Mouse (Mus musculus) limb, embryonic 12.5 days (tissue): ENCODE data around the gene Ampd2. TPM values are rescaled to one million over a fixed set of nuclear protein-coding genes. Genes with fewer than 3 reads are reported as not detected.

Experiments used
- ATAC-seq: fragments of 200-750 bp; cut with Nextera tagmentation; 2 replicates; pipeline ENCODE4 v1.8.0; 2017; ENCODE audit warnings: low read depth, moderate TSS enrichment; ENCODE audit not compliant: insufficient number of reproducible peaks, insufficient read depth, low FRiP score, low TSS enrichment
- H3K27ac ChIP-seq: fragments of 300-500 bp; sonication (generic); 2 replicates; pipeline ENCODE4 v1.5.1; 2016; ENCODE audit warnings: mild to moderate bottlenecking, moderate library complexity
- H3K27me3 ChIP-seq: fragments of 300-500 bp; sonication (generic); 2 replicates; pipeline ENCODE4 v1.6.1; 2016; ENCODE audit warnings: mild to moderate bottlenecking, moderate library complexity
- H3K36me3 ChIP-seq: fragments of 300-500 bp; sonication (generic); 2 replicates; pipeline ENCODE4 v1.6.1; 2016; ENCODE audit warnings: mild to moderate bottlenecking, moderate library complexity
- H3K4me1 ChIP-seq: fragments of 300-500 bp; sonication (generic); replicated peaks from 2 replicates; pipeline ENCODE4 v1.6.1; 2016
- H3K4me2 ChIP-seq: fragments of 300-500 bp; sonication (generic); 2 replicates; pipeline ENCODE4 v1.6.1; 2016; ENCODE audit warnings: mild to moderate bottlenecking, moderate library complexity
- H3K4me3 ChIP-seq: fragments of 300-500 bp; sonication (generic); replicated peaks from 2 replicates; pipeline ENCODE4 v1.5.1; 2016; ENCODE audit warnings: mild to moderate bottlenecking
- H3K9ac ChIP-seq: fragments of 300-500 bp; sonication (generic); replicated peaks from 2 replicates; pipeline ENCODE4 v1.6.1; 2016; ENCODE audit warnings: mild to moderate bottlenecking, moderate library complexity
- H3K9me3 ChIP-seq: fragments of 300-500 bp; sonication (generic); 2 replicates; pipeline ENCODE4 v1.6.1; 2016; ENCODE audit warnings: mild to moderate bottlenecking, moderate library complexity
- WGBS: fragments of 180-500 bp; shearing (Covaris S2); methylation state at CpG from one replicate; pipeline ENCODE4 v1.1.7; 2016; 5-methylcytosine and 5-hydroxymethylcytosine counted together
- polyA plus RNA-seq: library from polyadenylated mRNA; unstranded; fragments of >200 nt; fragmentation: Nextera tagmentation; extraction: Ambion mirVana; gene quantifications from 2 replicates; pipeline ENCODE4 v1.2.1, GENCODE M21; 2016

Gene Ampd2
- polyA plus RNA-seq, 1 experiment from 2014 or later = 51.7 TPM

DNA sequence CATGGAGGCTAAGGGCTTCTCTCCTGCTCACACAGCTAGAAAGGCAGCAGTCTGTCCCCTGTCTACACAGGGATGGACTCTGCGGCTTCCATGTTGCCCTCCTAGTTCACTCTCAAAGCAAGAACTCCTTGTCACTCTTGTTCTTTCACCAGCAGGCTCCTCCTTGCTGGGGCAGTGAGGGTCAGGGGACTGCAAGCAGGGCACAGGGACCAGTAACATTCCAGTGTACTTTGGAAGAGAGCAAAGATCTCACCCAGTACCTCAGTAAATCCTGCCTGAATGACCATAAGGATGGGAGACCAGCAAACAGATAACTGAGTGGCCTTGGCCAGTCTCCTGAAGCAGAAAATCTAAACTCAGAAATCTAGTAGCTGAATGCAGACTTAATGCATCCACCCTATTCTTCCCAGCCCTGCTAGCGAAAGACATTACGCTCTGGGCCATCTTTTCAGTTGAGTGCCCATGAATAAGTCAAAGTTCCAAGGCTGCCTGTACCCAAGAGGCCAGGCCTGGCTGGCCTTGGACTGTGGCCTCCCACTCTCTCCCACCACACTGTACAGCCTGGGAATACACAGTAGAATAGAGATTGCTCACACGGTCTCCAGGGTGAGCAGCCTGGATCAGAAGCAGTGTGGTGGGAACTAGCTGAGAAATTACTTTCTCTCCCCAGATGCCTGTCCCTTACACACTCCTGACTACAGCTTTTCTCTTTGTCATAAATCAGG, 57.6 kb downstream of the Ampd2 start:
- Histone ChIP-seq H3K9me3 (no peaks in the 10 kb centered on the region), H3K9ac (no peak overlapping the region), H3K36me3 (no peaks in the 10 kb centered on the region), H3K27ac (no peak overlapping the region), H3K4me1 (no peaks in the 10 kb centered on the region), H3K27me3 (no peaks in the 10 kb centered on the region), H3K4me2 (no peak overlapping the region), H3K4me3 (no peak overlapping the region)
- ATAC-seq = no peak
- WGBS = 86% methylated on average over 4 of the region's 4 CpGs

DNA sequence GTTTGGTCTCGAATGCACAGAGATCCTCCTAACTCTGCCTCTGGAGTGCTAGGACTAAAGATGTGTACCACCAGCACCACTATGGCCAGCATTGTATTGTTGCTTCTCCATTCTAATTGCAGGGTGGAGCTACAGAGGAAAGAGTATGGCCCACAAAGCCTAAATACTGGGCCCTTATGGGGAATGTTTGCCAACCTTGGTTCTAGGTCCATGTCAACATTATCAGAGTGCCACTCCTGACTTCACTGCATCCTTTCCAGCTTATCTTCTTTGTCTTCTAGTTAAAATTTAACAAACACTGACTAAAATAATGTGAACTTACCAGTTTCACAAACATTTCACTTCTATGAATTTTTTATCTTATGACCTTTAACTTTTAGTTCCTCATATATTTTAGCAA, 59.9 kb downstream of the Ampd2 start:
- no peak overlapping the region for H3K27ac ChIP-seq
- no peaks in the 10 kb centered on the region for H3K27me3 ChIP-seq
- WGBS = 81% methylated on average over 1 of the region's 1 CpGs
- no peak overlapping the region for H3K9ac ChIP-seq
- no peak for ATAC-seq
- no peaks in the 10 kb centered on the region for H3K36me3 ChIP-seq
- no peaks in the 10 kb centered on the region for H3K4me1 ChIP-seq
- H3K4me3 ChIP-seq = no peak overlapping the region
- H3K4me2 ChIP-seq = no peak overlapping the region
- no peaks in the 10 kb centered on the region for H3K9me3 ChIP-seq

DNA sequence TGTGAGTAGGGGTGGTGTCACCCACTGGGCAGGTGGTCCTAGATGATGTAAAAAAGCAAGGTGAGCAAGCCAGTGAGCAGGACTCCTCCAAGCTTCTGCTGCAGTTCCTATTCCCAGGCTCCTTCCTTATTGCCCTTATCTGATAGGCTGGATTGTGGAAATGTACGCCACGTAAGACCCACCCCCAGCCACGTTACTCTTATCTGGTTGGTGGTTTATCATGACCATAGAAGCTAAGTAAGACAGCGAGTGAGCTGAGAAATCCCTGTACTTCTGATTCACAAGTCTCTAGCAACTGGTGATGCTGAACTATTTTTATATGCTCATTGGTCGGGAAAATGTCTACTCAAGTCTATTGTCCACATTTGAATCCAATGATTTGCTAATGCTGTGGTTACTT, 60.4 kb downstream of the Ampd2 start:
- ATAC-seq = no peak
- Histone ChIP-seq H3K4me3 (no peak overlapping the region), H3K4me1 (no peaks in the 10 kb centered on the region)

DNA sequence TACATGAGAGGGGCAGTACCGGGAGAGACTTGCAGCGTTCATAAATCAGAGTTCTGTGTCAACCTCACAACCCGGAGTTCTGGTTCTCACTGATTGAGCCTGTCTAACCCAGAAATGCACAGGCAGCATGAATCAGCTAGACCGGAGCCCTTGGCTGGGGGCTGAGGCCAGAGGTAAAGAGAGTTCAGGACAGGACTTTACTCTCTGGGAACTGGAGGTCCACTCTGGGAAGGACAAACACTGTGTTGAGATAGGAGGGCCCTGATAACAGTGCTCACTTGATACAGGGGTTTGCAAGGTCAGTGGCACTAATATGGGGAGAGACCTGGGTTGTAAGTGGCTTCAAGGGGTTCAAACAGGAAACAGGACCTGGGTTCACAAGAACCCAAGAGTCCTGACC, 61.1 kb downstream of the Ampd2 start:
- Histone ChIP-seq H3K9me3 (no peaks in the 10 kb centered on the region), H3K27ac (no peak overlapping the region), H3K4me1 (no peaks in the 10 kb centered on the region), H3K36me3 (no peaks in the 10 kb centered on the region), H3K27me3 (no peaks in the 10 kb centered on the region), H3K4me2 (no peak overlapping the region), H3K9ac (no peak overlapping the region), H3K4me3 (no peak overlapping the region)
- no peak for ATAC-seq
- 67% methylated on average over 4 of the region's 4 CpGs for WGBS

More for the DNA sequence above, 60.4 kb downstream of the Ampd2 start:
- 77% methylated on average over 5 of the region's 5 CpGs for WGBS
- Histone ChIP-seq H3K4me2 (no peak overlapping the region), H3K27me3 (no peaks in the 10 kb centered on the region), H3K9me3 (no peaks in the 10 kb centered on the region), H3K36me3 (no peaks in the 10 kb centered on the region), H3K27ac (no peak overlapping the region), H3K9ac (no peak overlapping the region)

Other genes with a start within 250 kb of the Ampd2 start
- gene Eps8l3, start 209.4 kb downstream of the Ampd2 start, polyA plus RNA-seq = not detected in 2 replicates
- 217 TPM in 2 replicates for gene Gstm5, start 190.8 kb downstream of the Ampd2 start, polyA plus RNA-seq
- gene Gstm7, start 154.8 kb downstream of the Ampd2 start, polyA plus RNA-seq = 37.7 and 38.9 TPM in 2 replicates
- gene Gstm6, start 142.9 kb downstream of the Ampd2 start, polyA plus RNA-seq = 11.0 and 11.4 TPM in 2 replicates
- not detected in 2 replicates for gene Gstm3, start 117.4 kb downstream of the Ampd2 start, polyA plus RNA-seq
- 34.0 and 37.4 TPM in 2 replicates for gene Gstm2, start 100.2 kb downstream of the Ampd2 start, polyA plus RNA-seq
- 38.3 and 38.9 TPM in 2 replicates for gene Gstm1, start 68.7 kb downstream of the Ampd2 start, polyA plus RNA-seq
- gene Gstm4, start 41.8 kb downstream of the Ampd2 start, polyA plus RNA-seq = 16.3 and 17.4 TPM in 2 replicates
- 0.55 and 0.69 TPM in 2 replicates for gene Gnat2, start 6.1 kb upstream of the Ampd2 start, polyA plus RNA-seq
- 192 and 199 TPM in 2 replicates for gene Gnai3, start 59.5 kb upstream of the Ampd2 start, polyA plus RNA-seq
- gene Gpr61, start 68.2 kb upstream of the Ampd2 start, polyA plus RNA-seq = 0.05 and 0.10 TPM in 2 replicates
- 4.4 and 5.8 TPM in 2 replicates for gene Amigo1, start 99.7 kb upstream of the Ampd2 start, polyA plus RNA-seq
- gene Cyb561d1, start 114.6 kb upstream of the Ampd2 start, polyA plus RNA-seq = 1.7 TPM in 2 replicates
- 25.2 and 26.0 TPM in 2 replicates for gene Atxn7l2, start 124.3 kb upstream of the Ampd2 start, polyA plus RNA-seq
- gene Sypl2, start 140.0 kb upstream of the Ampd2 start, polyA plus RNA-seq = 0.64 and 0.87 TPM in 2 replicates
- 297 and 302 TPM in 2 replicates for gene Psma5, start 170.3 kb upstream of the Ampd2 start, polyA plus RNA-seq
- 14.7 and 16.2 TPM in 2 replicates for gene Sort1, start 197.4 kb upstream of the Ampd2 start, polyA plus RNA-seq